Mouse (Mus musculus): ENCODE results near the gene Grb14. TPM values are rescaled to one million over a fixed set of nuclear protein-coding genes. Genes with fewer than 3 reads are reported as not detected.

The Grb14 gene
- polyA plus RNA-seq (2012): not detected in 2 replicates

DNA sequence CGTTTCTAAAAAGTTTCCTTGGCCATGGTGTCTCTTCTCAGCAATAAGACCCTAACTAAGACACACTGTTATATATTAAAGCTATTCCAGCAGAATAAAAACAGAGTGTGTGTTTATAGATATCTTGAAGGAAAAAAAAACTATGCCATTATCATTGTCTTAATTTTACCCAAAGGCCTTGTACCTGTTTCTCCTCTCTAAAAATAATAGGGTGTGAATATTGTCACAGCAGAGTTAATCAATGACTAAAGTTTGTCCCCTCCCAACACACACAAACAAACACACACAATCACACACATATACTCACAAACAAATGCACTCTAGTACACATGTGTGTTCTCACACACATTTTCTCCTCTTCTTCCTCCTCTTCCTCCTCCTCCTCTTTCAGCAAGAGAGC is at the start of gene Grb14:
Gene Grb14, minus strand, starts transcription at position 101 of the 400 bp plus-strand sequence.
- TF ChIP-seq GATA1 (IDR thresholded peaks at IDR 0.05; ENCODE audit: low read length): no peak

- no peak for TF ChIP-seq GATA1 (IDR thresholded peaks at IDR 0.05; ENCODE audit: low read length)
Measured at GRCm38 (mm10) chr2:65072205-65072604, 47.4 kb upstream of the Grb14 start.

DNA sequence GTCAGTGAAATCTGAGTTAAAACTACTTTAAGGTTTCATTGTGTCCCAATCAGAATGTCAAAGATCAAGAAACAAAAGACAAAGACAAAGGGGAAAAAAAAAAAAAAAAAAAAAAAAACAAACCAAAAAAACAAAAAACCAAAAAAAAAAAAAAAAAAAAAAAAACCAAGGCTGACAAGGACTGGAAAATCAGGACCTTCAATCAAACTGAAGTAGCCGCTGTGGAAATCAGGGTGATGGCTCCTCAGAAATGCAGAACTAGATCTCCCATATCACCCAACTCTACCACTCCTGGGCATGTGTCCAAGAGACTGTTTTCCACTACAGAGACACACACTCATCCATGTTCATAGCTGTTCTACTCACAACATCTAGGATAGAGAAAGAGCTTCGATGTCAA is 29.0 kb upstream of the Grb14 start:
- TF ChIP-seq GATA1 (IDR thresholded peaks at IDR 0.05; ENCODE audit: low read length): no peak

DNA sequence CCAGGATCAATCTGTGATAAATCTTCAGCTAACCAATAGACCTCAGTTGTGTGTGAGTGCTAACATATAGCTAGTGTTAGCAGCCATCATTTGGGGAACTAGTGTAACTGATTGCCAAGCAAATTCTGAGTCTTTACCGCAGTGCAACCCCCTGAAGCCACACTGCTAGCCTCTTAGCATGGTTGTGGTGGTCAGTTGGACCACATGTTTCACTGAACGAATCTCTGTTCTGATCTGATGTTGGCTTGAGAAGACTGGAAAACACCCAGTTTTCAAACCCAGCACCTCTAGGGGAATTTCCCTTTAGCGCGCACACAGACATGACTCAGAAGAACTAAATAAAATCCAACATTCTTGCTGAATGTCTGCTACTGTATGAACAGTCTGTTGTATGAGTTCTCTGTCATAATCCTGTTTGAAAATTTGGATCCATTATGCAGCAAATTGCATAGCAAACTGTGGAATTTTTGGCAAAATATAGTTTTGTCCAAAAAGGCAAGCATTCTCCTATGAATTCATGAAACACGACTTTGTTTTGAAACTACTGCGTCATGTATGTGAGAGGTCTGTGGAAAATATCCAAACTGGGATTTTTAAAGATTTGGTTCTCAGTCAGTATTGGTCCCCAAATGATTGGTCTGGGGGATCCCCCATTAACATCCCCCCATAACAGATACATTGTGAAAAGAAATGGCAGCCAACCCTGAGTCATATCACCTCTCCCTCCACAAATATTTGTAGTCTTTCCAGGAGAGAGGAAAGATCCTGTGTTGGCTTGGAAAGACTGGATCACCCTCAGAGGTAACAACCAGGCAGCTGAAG is 27.6 kb upstream of the Grb14 start:
- TF ChIP-seq GATA1 (IDR thresholded peaks at IDR 0.05; ENCODE audit: low read length): no peak

GRCm38 (mm10) chr2:65050776-65051175 is 26.0 kb upstream of the Grb14 start:
- no peak for TF ChIP-seq GATA1 (IDR thresholded peaks at IDR 0.05; ENCODE audit: low read length)

GRCm38 (mm10) chr2:65048234-65049017 is 23.6 kb upstream of the Grb14 start:
- no peak for TF ChIP-seq GATA1 (IDR thresholded peaks at IDR 0.05; ENCODE audit: low read length)

DNA sequence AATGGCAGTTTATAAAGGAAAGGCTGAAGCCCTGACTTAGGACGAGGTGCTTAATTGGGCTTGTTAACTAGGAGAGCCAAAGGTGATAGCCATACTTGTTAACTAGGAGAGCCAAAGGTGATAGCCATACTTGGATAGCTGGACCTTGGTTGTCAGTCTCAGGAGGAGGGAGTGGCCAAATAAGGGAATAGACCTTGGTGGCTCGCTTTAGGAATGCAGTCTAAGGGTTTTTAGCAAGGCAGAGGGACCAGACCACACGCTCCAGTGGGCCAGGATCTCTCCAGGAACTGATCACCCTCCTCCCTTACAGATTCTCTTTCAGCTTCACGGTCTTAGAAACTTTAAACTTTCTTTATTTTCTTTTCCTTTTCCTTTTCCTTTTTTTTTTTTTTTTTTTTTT is 13.4 kb upstream of the Grb14 start:
- TF ChIP-seq GATA1 (IDR thresholded peaks at IDR 0.05; ENCODE audit: low read length): no peak

- TF ChIP-seq GATA1 (IDR thresholded peaks at IDR 0.05; ENCODE audit: low read length): no peak
Measured at GRCm38 (mm10) chr2:65037546-65037945, 12.8 kb upstream of the Grb14 start.

- no peak for TF ChIP-seq GATA1 (IDR thresholded peaks at IDR 0.05; ENCODE audit: low read length)
Measured at GRCm38 (mm10) chr2:65022363-65023240, 2.2 kb downstream of the Grb14 start.

DNA sequence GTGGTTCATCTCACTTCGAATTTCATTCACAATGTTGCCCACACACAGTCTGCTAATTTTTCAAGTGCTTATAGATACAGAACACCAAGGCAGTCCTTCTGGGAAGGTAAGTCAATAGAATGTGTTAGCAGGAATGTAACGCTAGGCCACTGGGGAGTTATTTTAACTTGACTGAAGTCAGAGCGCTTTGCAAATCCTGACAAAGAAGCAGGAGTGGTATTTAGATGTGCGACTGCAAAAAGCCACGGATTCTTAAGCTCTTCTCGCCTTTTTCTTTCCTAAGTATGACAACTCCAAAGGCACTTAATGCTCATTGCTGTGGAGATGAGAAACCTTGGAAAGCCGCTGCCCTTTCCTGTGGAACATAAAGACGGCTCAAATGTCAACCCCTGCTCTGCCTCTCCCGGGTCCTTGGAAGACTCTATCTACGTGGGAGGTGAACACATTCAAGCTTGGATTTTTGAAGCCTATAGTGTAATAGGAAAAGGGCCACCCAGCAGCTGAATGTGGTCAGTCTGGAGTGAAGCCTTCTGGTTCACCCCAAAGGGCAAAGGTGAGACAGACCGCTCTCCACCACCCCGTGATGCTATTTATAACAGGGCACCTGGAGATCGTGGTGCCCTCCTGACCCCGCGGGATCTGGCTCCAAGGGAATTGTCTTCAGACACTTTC is 3.0 kb downstream of the Grb14 start:
- no peak for TF ChIP-seq GATA1 (IDR thresholded peaks at IDR 0.05; ENCODE audit: low read length)

DNA sequence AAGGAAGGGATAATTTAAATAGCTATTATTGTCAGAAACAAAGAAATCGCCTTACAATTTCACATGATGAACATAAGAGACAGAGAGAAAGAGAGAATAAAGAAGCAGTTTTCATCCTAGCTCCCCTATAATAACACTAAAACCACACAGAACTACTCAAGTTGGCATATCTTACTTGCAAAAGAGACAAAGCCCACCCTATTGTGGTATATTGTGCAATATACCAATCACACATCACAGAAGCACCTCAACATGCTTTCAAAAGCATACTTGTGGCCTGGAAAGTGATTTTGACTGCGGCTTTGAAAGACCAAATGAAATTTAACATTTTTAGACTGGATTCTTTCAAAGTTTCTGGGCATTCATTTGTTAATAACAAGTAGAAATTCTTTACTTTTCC is 7.4 kb downstream of the Grb14 start:
- no peak for TF ChIP-seq GATA1 (IDR thresholded peaks at IDR 0.05; ENCODE audit: low read length)

DNA sequence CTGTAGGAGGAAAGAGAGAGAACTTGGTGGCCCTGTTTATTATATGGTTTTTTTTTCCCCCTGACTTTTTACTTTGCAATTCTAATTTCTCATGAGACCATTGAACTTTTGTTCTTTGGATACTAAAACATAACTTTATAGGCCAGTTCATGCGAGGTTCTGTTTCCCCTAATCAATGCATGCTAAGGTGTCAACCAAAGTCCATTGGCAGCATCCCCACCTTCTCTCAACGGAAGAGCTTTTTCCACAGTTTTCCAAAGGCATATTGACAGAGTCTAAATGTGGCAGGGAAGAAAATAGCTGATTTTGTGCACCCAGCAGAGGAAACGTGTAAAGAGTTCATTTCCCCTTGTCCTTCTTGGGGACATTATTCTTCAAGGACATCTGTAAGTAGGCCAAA is 10.2 kb downstream of the Grb14 start:
- TF ChIP-seq GATA1 (IDR thresholded peaks at IDR 0.05; ENCODE audit: low read length): no peak

- TF ChIP-seq GATA1 (IDR thresholded peaks at IDR 0.05; ENCODE audit: low read length): no peak
Measured at GRCm38 (mm10) chr2:65010105-65010504, 14.7 kb downstream of the Grb14 start.

DNA sequence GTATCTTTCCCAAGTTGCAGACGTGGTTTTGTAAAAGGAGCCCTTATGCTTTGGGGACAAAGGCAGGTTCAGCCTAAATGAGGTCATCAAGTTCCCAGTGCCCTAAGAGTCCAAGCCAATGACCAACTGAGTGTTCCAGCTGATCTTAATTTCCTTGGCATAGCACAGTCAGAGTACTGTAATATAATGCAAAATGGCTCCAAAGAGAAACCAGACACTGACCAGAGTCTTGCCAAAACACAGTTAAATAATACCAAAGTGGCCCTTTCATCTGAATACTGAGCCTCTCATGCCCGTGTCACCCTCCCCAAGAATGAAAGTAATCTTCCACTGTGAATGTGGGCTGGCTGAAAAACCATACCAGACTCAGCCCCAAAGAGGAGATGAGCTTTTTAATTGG is 17.4 kb downstream of the Grb14 start:
- no peak for TF ChIP-seq GATA1 (IDR thresholded peaks at IDR 0.05; ENCODE audit: low read length)

DNA sequence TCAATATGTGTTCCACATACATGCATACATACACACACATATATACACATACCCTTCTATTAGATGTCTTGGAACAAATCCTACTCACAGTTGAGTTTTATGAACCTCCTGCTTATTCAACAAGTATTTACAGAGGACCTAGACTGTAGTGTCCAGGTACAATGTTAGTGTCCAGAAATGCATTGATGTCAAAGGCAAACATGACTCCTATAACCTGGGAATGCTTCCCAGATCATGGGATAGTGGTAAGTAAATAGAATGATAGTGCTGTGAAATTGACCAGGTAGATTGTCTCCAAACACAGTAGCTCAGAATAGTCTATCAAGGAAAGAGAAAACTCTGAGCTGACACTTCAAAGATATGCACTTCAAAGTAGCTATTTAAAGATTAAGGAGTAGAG is 19.7 kb downstream of the Grb14 start:
- TF ChIP-seq GATA1 (IDR thresholded peaks at IDR 0.05; ENCODE audit: low read length): no peak
